Mouse (Mus musculus): Measurements from ENCODE around the gene Pik3r1. TPM values are rescaled to one million over a fixed set of nuclear protein-coding genes. Genes with fewer than 3 reads are reported as not detected.

Gene Pik3r1
- polyA plus RNA-seq, 1 experiment from 2014 or later = 46.8 TPM

- 94% methylated on average over 4 of the region's 4 CpGs for WGBS
- no peak overlapping the region for H3K4me2 ChIP-seq
These were observed 30.5 kb upstream of the Pik3r1 start for GRCm38 (mm10) chr13:101798522-101798921.

GRCm38 (mm10) chr13:101796983-101797382 lies 29.0 kb upstream of the Pik3r1 start:
- WGBS = 50% methylated on average over 6 of the region's 6 CpGs
- no peak overlapping the region for H3K4me3 ChIP-seq
- 0 out of 2 replicates have a peak, but pooled peaks cover 3% of the 10 kb centered on the region for H3K27me3 ChIP-seq
- no peak overlapping the region for H3K4me2 ChIP-seq
- ATAC-seq (ENCODE audit: low FRiP score) = no peak
- H3K36me3 ChIP-seq = no peaks in the 10 kb centered on the region
- H3K9me3 ChIP-seq = no peaks in the 10 kb centered on the region
- no peak overlapping the region for H3K9ac ChIP-seq
- no peak overlapping the region for H3K27ac ChIP-seq
- H3K4me1 ChIP-seq (replicated peaks) = peaks cover 15% of the 10 kb centered on the region

More at GRCm38 (mm10) chr13:101798522-101798921, 30.5 kb upstream of the Pik3r1 start:
- no peaks in the 10 kb centered on the region for H3K9me3 ChIP-seq
- H3K4me1 ChIP-seq (replicated peaks) = peaks cover 20% of the 10 kb centered on the region
- no peak for ATAC-seq (ENCODE audit: low FRiP score)
- H3K27me3 ChIP-seq = 0 out of 2 replicates have a peak, but pooled peaks cover 3% of the 10 kb centered on the region
- H3K36me3 ChIP-seq = no peaks in the 10 kb centered on the region
- no peak overlapping the region for H3K27ac ChIP-seq
- no peak overlapping the region for H3K9ac ChIP-seq
- no peak overlapping the region for H3K4me3 ChIP-seq

GRCm38 (mm10) chr13:101785705-101786104 lies 17.7 kb upstream of the Pik3r1 start:
- Histone ChIP-seq H3K4me3 (no peak overlapping the region), H3K4me2 (no peak overlapping the region), H3K27me3 (no peaks in the 10 kb centered on the region), H3K4me1 (replicated peaks) (no peaks in the 10 kb centered on the region), H3K9ac (no peak overlapping the region), H3K9me3 (no peaks in the 10 kb centered on the region), H3K36me3 (no peaks in the 10 kb centered on the region), H3K27ac (no peak overlapping the region)
- ATAC-seq (ENCODE audit: low FRiP score) = no peak
- WGBS = 85% methylated on average over 3 of the region's 4 CpGs

- no peaks in the 10 kb centered on the region for H3K4me1 ChIP-seq (replicated peaks)
- H3K9ac ChIP-seq = no peak overlapping the region
- no peak for ATAC-seq (ENCODE audit: low FRiP score)
- no peak overlapping the region for H3K4me2 ChIP-seq
- WGBS = 94% methylated on average over 13 of the region's 13 CpGs
- H3K36me3 ChIP-seq = no peaks in the 10 kb centered on the region
- H3K27me3 ChIP-seq = no peaks in the 10 kb centered on the region
- no peak overlapping the region for H3K4me3 ChIP-seq
- no peak overlapping the region for H3K27ac ChIP-seq
- H3K9me3 ChIP-seq = no peaks in the 10 kb centered on the region
These were observed 16.8 kb upstream of the Pik3r1 start for GRCm38 (mm10) chr13:101784651-101785289.

- H3K9me3 ChIP-seq = no peaks in the 10 kb centered on the region
- H3K4me1 ChIP-seq (replicated peaks) = peaks cover 4% of the 10 kb centered on the region; the same call in 1 of the 2 replicates
- no peak overlapping the region for H3K27ac ChIP-seq
- H3K4me3 ChIP-seq = no peak overlapping the region
- no peak overlapping the region for H3K4me2 ChIP-seq
- 92% methylated on average over 4 of the region's 4 CpGs for WGBS
- H3K36me3 ChIP-seq = no peaks in the 10 kb centered on the region
- 0 out of 2 replicates have a peak, but pooled peaks cover 2% of the 10 kb centered on the region for H3K27me3 ChIP-seq
- ATAC-seq (ENCODE audit: low FRiP score) = no peak
- H3K9ac ChIP-seq = no peak overlapping the region
These were observed 11.0 kb upstream of the Pik3r1 start for GRCm38 (mm10) chr13:101779011-101779410.

- no peak overlapping the region for H3K4me2 ChIP-seq
- no peak overlapping the region for H3K4me3 ChIP-seq
- H3K27ac ChIP-seq = 0 out of 2 replicates have a peak overlapping the region, but pooled peaks have one; percentile 30
- H3K36me3 ChIP-seq = no peaks in the 10 kb centered on the region
- no peak for ATAC-seq (ENCODE audit: low FRiP score)
- no peak overlapping the region for H3K9ac ChIP-seq
- peaks cover 4% of the 10 kb centered on the region; the same call in 1 of the 2 replicates for H3K4me1 ChIP-seq (replicated peaks)
- no peaks in the 10 kb centered on the region for H3K9me3 ChIP-seq
- H3K27me3 ChIP-seq = 0 out of 2 replicates have a peak, but pooled peaks cover 2% of the 10 kb centered on the region
- WGBS = 69% methylated on average over 3 of the region's 3 CpGs
These were observed 9.8 kb upstream of the Pik3r1 start for GRCm38 (mm10) chr13:101777851-101778250.

GRCm38 (mm10) chr13:101771071-101771470 lies 3.1 kb upstream of the Pik3r1 start:
- Histone ChIP-seq H3K36me3 (no peaks in the 10 kb centered on the region), H3K4me2 (no peak overlapping the region), H3K27me3 (no peaks in the 10 kb centered on the region), H3K4me3 (no peak overlapping the region), H3K9me3 (no peaks in the 10 kb centered on the region), H3K4me1 (replicated peaks) (peaks cover 10% of the 10 kb centered on the region), H3K27ac (no peak overlapping the region), H3K9ac (no peak overlapping the region)
- ATAC-seq (ENCODE audit: low FRiP score) = no peak

GRCm38 (mm10) chr13:101769955-101770354 lies 1.9 kb upstream of the Pik3r1 start:
- H3K9ac ChIP-seq = no peak overlapping the region
- H3K9me3 ChIP-seq = no peaks in the 10 kb centered on the region
- peaks cover 21% of the 10 kb centered on the region for H3K4me1 ChIP-seq (replicated peaks)
- no peak for ATAC-seq (ENCODE audit: low FRiP score)
- H3K27me3 ChIP-seq = 0 out of 2 replicates have a peak, but pooled peaks cover 1% of the 10 kb centered on the region
- no peak overlapping the region for H3K4me3 ChIP-seq
- no peaks in the 10 kb centered on the region for H3K36me3 ChIP-seq
- 87% methylated on average over 4 of the region's 4 CpGs for WGBS
- no peak overlapping the region for H3K27ac ChIP-seq
- no peak overlapping the region for H3K4me2 ChIP-seq

- peak; percentile 23; the same call in 1 of the 2 replicates for ATAC-seq (ENCODE audit: low FRiP score)
- Histone ChIP-seq H3K9me3 (no peaks in the 10 kb centered on the region), H3K27me3 (0 out of 2 replicates have a peak, but pooled peaks cover 2% of the 10 kb centered on the region), H3K4me1 (replicated peaks) (peaks cover 32% of the 10 kb centered on the region), H3K36me3 (no peaks in the 10 kb centered on the region), H3K9ac (peak overlapping the region; percentile 97), H3K27ac (peak overlapping the region; percentile 90), H3K4me2 (peak overlapping the region; percentile 88), H3K4me3 (peak overlapping the region; percentile 94)
- WGBS = under 1% methylated on average over 17 of the region's 17 CpGs
These were observed 594 bp upstream of the Pik3r1 start for GRCm38 (mm10) chr13:101768630-101768991.

- Histone ChIP-seq H3K27ac (peak overlapping the region; percentile 97), H3K4me3 (peak overlapping the region; percentile 94), H3K36me3 (no peaks in the 10 kb centered on the region), H3K4me1 (replicated peaks) (peaks cover 41% of the 10 kb centered on the region), H3K27me3 (0 out of 2 replicates have a peak, but pooled peaks cover 2% of the 10 kb centered on the region), H3K9ac (peak overlapping the region; percentile 97), H3K4me2 (peak overlapping the region; percentile 88), H3K9me3 (no peaks in the 10 kb centered on the region)
- WGBS = under 1% methylated on average over 60 of the region's 60 CpGs
- peak; percentile 50 for ATAC-seq (ENCODE audit: low FRiP score)
These were observed 806 bp downstream of the Pik3r1 start for GRCm38 (mm10) chr13:101767013-101767808.

GRCm38 (mm10) chr13:101766605-101767012 lies 1.4 kb downstream of the Pik3r1 start:
- Histone ChIP-seq H3K4me2 (peak overlapping the region; percentile 88), H3K27me3 (0 out of 2 replicates have a peak, but pooled peaks cover 2% of the 10 kb centered on the region), H3K4me1 (replicated peaks) (peaks cover 42% of the 10 kb centered on the region), H3K4me3 (peak overlapping the region; percentile 94), H3K9me3 (no peaks in the 10 kb centered on the region), H3K27ac (peak overlapping the region; percentile 97), H3K36me3 (no peaks in the 10 kb centered on the region), H3K9ac (peak overlapping the region; percentile 97)
- 0% methylated on average over 5 of the region's 5 CpGs for WGBS
- ATAC-seq (ENCODE audit: low FRiP score) = no peak

- Histone ChIP-seq H3K9ac (peak overlapping the region; percentile 97), H3K4me2 (peak overlapping the region; percentile 88), H3K4me3 (peak overlapping the region; percentile 94), H3K36me3 (no peaks in the 10 kb centered on the region), H3K27me3 (0 out of 2 replicates have a peak, but pooled peaks cover 2% of the 10 kb centered on the region), H3K27ac (no peak overlapping the region), H3K4me1 (replicated peaks) (peaks cover 48% of the 10 kb centered on the region), H3K9me3 (no peaks in the 10 kb centered on the region)
- no peak for ATAC-seq (ENCODE audit: low FRiP score)
- WGBS = 31% methylated on average over 3 of the region's 3 CpGs
These were observed 2.0 kb downstream of the Pik3r1 start for GRCm38 (mm10) chr13:101765976-101766375.
